Mouse (Mus musculus) brain, embryonic 14.5 days (tissue): Measurements from ENCODE around the gene Ush2a. TPM values are rescaled to one million over a fixed set of nuclear protein-coding genes. Genes with fewer than 3 reads are reported as not detected.

Experiments used
- DNase-seq: peaks from one replicate; pipeline ENCODE4 v3.0.0-alpha.2; 2011; ENCODE audit warnings: low read depth
- CTCF ChIP-seq: fragments of 200-500 bp; IDR thresholded peaks from 2 replicates; pipeline ENCODE4 v1.5.1; 2012; ENCODE audit warnings: inconsistent platforms, mild to moderate bottlenecking, moderate library complexity, borderline replicate concordance; ENCODE audit not compliant: insufficient read depth, insufficient read length; ENCODE audit errors: extremely low read depth
- POLR2A ChIP-seq: fragments of 200-500 bp; IDR thresholded peaks from 2 replicates; pipeline ENCODE4 v1.6.1; 2012; ENCODE audit warnings: mild to moderate bottlenecking, inconsistent platforms, borderline replicate concordance; ENCODE audit not compliant: poor library complexity, insufficient read depth, insufficient read length, severe bottlenecking; ENCODE audit errors: extremely low read depth
- polyA plus RNA-seq: library from polyadenylated mRNA; depleted of rRNA; stranded (reverse); fragments of >200 nt; gene quantifications from 2 replicates; pipeline ENCODE4 v1.2.3, GENCODE M21; 2012

Gene Ush2a
- polyA plus RNA-seq, 1 experiment, result 0.29 TPM

DNA sequence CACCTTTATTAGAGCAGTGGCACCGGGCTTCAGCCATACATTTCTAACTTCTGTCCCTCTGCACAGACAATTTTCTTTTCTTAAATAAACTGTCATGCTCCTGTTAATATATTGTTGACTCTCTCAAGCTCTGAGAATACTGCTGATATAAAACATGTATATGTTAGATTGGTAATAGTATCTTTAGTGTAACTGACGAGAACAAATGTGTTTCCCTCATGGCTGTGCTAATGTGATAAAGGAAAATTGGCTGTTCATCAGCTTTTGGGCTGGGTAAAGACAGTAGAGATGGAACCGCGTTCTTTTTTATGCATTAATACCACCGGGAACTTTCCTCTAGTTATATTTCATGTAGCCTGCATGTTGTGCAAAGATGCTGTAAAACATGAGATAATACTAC is 54.8 kb downstream of the Ush2a start:
- TF ChIP-seq CTCF, result no peak
- no peak for TF ChIP-seq POLR2A
- no peak for DNase-seq

- no peak for DNase-seq
- TF ChIP-seq POLR2A, result no peak
- no peak for TF ChIP-seq CTCF
These were observed 58.4 kb downstream of the Ush2a start for GRCm38 (mm10) chr1:188320204-188320603.

GRCm38 (mm10) chr1:188321534-188321933 is 59.7 kb downstream of the Ush2a start:
- TF ChIP-seq CTCF (no peak), POLR2A (no peak)
- no peak for DNase-seq

DNA sequence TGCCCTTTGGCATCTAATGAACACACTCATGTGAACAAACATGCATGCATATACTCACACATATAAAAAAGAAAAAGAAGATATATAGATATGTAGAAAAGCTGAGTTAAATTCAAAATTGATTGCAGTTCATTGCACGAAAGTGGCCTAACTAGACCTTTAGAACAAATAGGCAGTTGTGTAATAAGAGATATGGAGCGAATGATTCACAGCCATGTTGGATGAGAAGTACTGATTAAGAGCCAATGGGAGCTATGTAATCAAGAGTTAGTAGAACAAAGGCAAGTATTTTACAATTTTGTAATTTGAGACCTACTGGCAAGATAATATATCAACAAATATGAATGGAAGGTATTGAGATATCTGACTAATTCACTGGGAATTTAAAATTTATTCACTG is 68.6 kb downstream of the Ush2a start:
- TF ChIP-seq POLR2A (no peak), CTCF (no peak)
- no peak for DNase-seq

- DNase-seq, result peak; percentile 48
- TF ChIP-seq CTCF (no peak), POLR2A (no peak)
These were observed 72.1 kb downstream of the Ush2a start for GRCm38 (mm10) chr1:188333936-188334335.

DNA sequence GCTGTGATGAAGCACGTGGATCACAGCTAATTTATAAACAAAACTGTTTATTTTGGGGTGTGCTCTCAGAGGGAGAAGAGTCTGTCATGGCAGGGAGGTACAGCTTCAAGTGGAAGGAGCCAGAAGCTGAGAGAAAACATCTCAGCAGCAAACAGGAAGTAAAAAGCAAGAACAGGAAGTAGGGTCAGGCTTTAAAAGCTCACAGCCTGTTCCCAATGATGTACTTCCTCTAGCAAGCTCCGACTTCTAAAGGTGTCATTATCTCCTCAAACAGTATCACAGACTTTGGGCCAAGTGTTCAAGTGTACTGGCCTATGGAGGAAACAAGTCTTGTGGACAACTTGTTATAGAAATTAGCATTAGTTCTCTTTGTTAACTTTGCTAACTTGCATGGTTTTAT is 85.9 kb downstream of the Ush2a start:
- DNase-seq, result no peak
- TF ChIP-seq CTCF, result no peak
- TF ChIP-seq POLR2A, result no peak

GRCm38 (mm10) chr1:188354726-188355125 is 92.9 kb downstream of the Ush2a start:
- no peak for TF ChIP-seq POLR2A
- TF ChIP-seq CTCF, result no peak
- no peak for DNase-seq

- peak; percentile 85 for DNase-seq
- no peak for TF ChIP-seq CTCF
- no peak for TF ChIP-seq POLR2A
These were observed 101.7 kb downstream of the Ush2a start for GRCm38 (mm10) chr1:188363548-188363947.

DNA sequence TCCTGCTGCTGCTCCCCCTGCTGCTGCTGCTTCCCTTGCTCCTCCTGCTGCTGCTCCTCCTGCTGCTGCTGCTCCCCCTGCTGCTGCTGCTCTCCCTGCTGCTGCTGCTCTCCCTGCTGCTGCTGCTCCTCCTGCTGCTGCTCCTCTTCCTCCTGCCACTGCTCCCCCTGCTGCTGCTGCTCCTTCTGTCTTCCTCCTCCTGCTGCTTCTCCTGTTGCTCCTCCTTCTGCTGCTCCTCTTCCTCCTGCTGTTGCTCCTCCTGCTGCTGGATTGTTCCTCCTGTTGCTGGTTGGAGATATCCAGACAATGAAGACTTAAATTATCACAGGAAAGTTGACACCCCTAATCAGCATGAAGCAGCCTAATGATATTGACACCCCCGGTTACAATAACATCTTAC is 123.4 kb downstream of the Ush2a start:
- no peak for TF ChIP-seq POLR2A
- no peak for TF ChIP-seq CTCF
- DNase-seq, result peak; percentile 24

DNA sequence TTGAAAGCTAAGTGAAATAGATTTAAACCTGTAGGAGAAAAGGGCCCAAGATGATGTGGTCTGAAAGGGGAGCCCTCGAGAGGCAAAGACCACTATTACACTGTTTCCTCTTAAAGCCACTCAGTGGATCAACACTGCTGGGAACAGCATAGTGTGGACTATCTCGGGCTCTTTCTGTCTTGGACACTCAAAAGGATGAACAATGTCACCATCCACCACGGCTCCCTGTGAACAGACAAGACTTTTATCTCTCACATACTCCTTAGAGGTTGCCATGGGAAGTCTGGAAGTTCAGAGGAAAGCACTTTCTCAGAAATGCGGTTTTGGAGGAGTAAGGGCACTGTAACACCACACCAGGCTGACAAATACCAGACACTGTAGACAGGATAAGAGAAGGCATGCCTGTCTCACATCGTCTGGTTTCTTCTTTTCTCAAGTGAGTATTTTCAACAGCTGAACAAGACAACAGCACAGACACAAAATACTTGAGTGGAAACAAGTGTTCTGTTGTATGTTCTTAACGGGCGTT is 124.0 kb downstream of the Ush2a start:
- no peak for TF ChIP-seq CTCF
- TF ChIP-seq POLR2A, result no peak
- no peak for DNase-seq

DNA sequence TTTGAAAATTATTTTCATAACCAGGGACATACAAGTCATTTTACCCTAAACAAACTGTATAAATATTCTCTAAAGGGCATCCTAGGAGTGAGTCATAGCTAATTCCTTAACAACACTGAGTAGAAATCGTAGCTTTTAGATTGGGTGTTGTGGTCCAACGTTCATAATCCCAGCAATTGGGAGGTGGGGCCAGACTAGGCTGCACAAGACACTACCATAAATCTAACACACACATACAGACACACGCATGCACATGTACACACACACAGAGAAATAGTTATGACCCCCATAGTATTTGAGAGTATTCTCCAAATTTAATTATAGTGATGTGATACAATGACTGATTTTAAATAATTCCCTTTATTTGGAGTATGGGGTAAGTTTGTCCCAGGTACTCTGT is 125.5 kb downstream of the Ush2a start:
- TF ChIP-seq CTCF (no peak), POLR2A (no peak)
- DNase-seq, result no peak

- DNase-seq, result no peak
- TF ChIP-seq CTCF (no peak), POLR2A (no peak)
These were observed 126.1 kb downstream of the Ush2a start for GRCm38 (mm10) chr1:188387820-188388471.

- DNase-seq, result peak; percentile 28
These were observed 128.3 kb downstream of the Ush2a start for GRCm38 (mm10) chr1:188390080-188390479.

DNA sequence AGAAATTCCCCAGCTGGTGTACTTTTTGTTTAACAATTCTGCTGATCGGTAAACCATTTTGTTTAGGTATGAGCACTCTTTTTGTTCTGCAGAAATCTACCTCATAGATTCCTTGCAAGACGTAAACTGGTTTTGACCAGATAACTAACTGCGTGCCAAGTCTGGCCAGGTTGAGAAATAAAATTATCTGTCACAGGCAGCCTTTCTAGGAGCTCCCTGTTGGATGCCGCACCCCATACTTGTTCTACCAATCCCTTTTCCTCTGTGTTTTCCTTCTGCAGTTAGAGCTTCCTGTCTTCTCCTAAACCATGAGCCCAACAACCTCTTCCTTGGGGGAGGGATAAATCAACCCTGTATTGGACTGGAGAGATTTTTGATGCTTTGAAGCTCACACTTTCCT is 145.4 kb downstream of the Ush2a start:
- TF ChIP-seq CTCF (no peak), POLR2A (no peak)
- DNase-seq, result no peak

More at GRCm38 (mm10) chr1:188390080-188390479, 128.3 kb downstream of the Ush2a start:
- TF ChIP-seq CTCF (no peak), POLR2A (no peak)

- TF ChIP-seq CTCF (no peak), POLR2A (no peak)
- DNase-seq, result no peak
These were observed 146.0 kb downstream of the Ush2a start for GRCm38 (mm10) chr1:188407613-188408386.

DNA sequence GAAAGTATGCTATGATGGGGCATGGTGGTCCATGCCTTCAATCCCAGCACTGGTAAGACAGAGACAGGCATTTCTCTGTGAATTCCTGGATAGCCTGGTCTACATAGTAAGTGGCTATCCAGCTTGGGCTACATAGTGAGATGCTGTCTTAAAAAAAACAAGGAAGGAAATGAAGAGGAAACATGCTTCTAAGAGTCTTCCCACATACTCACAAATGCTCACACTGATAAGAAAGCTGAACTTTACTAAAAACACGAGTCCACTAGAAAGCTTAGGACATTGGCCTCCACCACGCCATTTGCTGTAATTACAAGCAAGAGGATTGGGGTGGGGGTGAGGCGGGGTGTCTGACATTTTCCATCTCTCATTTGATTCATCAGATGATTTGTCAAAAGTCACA is 148.7 kb downstream of the Ush2a start:
- TF ChIP-seq CTCF (no peak), POLR2A (no peak)
- no peak for DNase-seq
